Mouse (Mus musculus) embryonic facial prominence, embryonic 14.5 days (tissue): ENCODE measurements around the gene Mdm2. TPM values are rescaled to one million over a fixed set of nuclear protein-coding genes. Genes with fewer than 3 reads are reported as not detected.

Experiments used
- ATAC-seq: fragments of 200-750 bp; cut with Nextera tagmentation; 2 replicates; pipeline ENCODE4 v1.8.0; 2017; ENCODE audit warnings: low read depth, moderate number of reproducible peaks, moderate TSS enrichment
- DNase-seq: peaks from one replicate; pipeline ENCODE4 v3.0.0-alpha.2; 2015; ENCODE audit warnings: low spot score
- H3K27ac ChIP-seq: fragments of 300-500 bp; sonication (generic); replicated peaks from 2 replicates; pipeline ENCODE4 v1.5.1; 2014; ENCODE audit warnings: low read depth, mild to moderate bottlenecking, low read length, moderate library complexity
- H3K27me3 ChIP-seq: fragments of 300-500 bp; sonication (generic); replicated peaks from 2 replicates; pipeline ENCODE4 v1.6.1; 2014; ENCODE audit warnings: low read length; ENCODE audit not compliant: control insufficient read depth, insufficient read depth
- H3K36me3 ChIP-seq: fragments of 300-500 bp; sonication (generic); 2 replicates; pipeline ENCODE4 v1.6.1; 2014; ENCODE audit warnings: low read length, mixed read lengths; ENCODE audit not compliant: control insufficient read depth, insufficient read depth
- H3K4me1 ChIP-seq: fragments of 300-500 bp; sonication (generic); 2 replicates; pipeline ENCODE4 v1.6.1; 2014; ENCODE audit warnings: antibody characterized with exemption, low read length; ENCODE audit not compliant: control insufficient read depth, insufficient read depth
- H3K4me2 ChIP-seq: fragments of 300-500 bp; sonication (generic); 2 replicates; pipeline ENCODE4 v1.6.1; 2014; ENCODE audit warnings: low read depth, mild to moderate bottlenecking, low read length, moderate library complexity, mixed read lengths
- H3K4me3 ChIP-seq: fragments of 300-500 bp; sonication (generic); 2 replicates; pipeline ENCODE4 v1.5.1; 2014; ENCODE audit warnings: low read depth, mild to moderate bottlenecking, low read length
- H3K9ac ChIP-seq: fragments of 300-500 bp; sonication (generic); 2 replicates; pipeline ENCODE4 v1.6.1; 2014; ENCODE audit warnings: low read depth, mild to moderate bottlenecking, low read length, moderate library complexity, mixed read lengths
- H3K9me3 ChIP-seq: fragments of 300-500 bp; sonication (generic); 2 replicates; pipeline ENCODE4 v1.6.1; 2016; ENCODE audit warnings: low read length; ENCODE audit not compliant: control insufficient read depth
- WGBS: fragments of 180-500 bp; shearing (Covaris S2); extraction: QIAGEN DNeasy Blood & Tissue Kit; methylation state at CpG from one replicate; pipeline ENCODE4 v1.1.7; 2014; 5-methylcytosine and 5-hydroxymethylcytosine counted together
- polyA plus RNA-seq: library from polyadenylated mRNA; unstranded; fragments of >200 nt; fragmentation: Nextera tagmentation; extraction: Ambion mirVana; gene quantifications from 2 replicates; pipeline ENCODE4 v1.2.1, GENCODE M21; 2014

Mdm2 gene
- polyA plus RNA-seq, 1 experiment from 2014 or later = 34.1 TPM

GRCm38 (mm10) chr10:117641400-117642200 is 69.0 kb downstream of the Mdm2 start:
- peak overlapping the region; percentile 39 for H3K4me2 ChIP-seq
- no peak overlapping the region for H3K4me3 ChIP-seq
- WGBS = 39% methylated on average over 20 of the region's 20 CpGs
- H3K27me3 ChIP-seq = no peaks in the 10 kb centered on the region
- no peak overlapping the region for H3K27ac ChIP-seq
- DNase-seq = no peak
- H3K9ac ChIP-seq = peak overlapping the region; percentile 14; the same call in 1 of the 2 replicates
- ATAC-seq = no peak
- no peaks in the 10 kb centered on the region for H3K36me3 ChIP-seq
- 0 out of 2 replicates have a peak, but pooled peaks cover 5% of the 10 kb centered on the region for H3K4me1 ChIP-seq
- no peaks in the 10 kb centered on the region for H3K9me3 ChIP-seq

- no peak overlapping the region for H3K27ac ChIP-seq
- no peak for DNase-seq
- WGBS = 79% methylated on average over 7 of the region's 7 CpGs
Observed at GRCm38 (mm10) chr10:117640595-117641078, 69.9 kb downstream of the Mdm2 start.

GRCm38 (mm10) chr10:117639899-117640594 is 70.5 kb downstream of the Mdm2 start:
- Histone ChIP-seq H3K4me2 (0 out of 2 replicates have a peak overlapping the region, but pooled peaks have one; percentile 4), H3K9ac (no peak overlapping the region), H3K36me3 (no peaks in the 10 kb centered on the region), H3K9me3 (no peaks in the 10 kb centered on the region), H3K4me3 (no peak overlapping the region), H3K27me3 (no peaks in the 10 kb centered on the region), H3K27ac (no peak overlapping the region), H3K4me1 (0 out of 2 replicates have a peak, but pooled peaks cover 5% of the 10 kb centered on the region)
- 52% methylated on average over 20 of the region's 21 CpGs for WGBS
- no peak for DNase-seq
- ATAC-seq = no peak

More at GRCm38 (mm10) chr10:117640595-117641078, 69.9 kb downstream of the Mdm2 start:
- no peak for ATAC-seq
- no peak overlapping the region for H3K9ac ChIP-seq
- no peaks in the 10 kb centered on the region for H3K36me3 ChIP-seq
- H3K4me2 ChIP-seq = no peak overlapping the region
- no peaks in the 10 kb centered on the region for H3K27me3 ChIP-seq
- 0 out of 2 replicates have a peak, but pooled peaks cover 5% of the 10 kb centered on the region for H3K4me1 ChIP-seq
- no peak overlapping the region for H3K4me3 ChIP-seq
- no peaks in the 10 kb centered on the region for H3K9me3 ChIP-seq

- WGBS = 91% methylated on average over 8 of the region's 8 CpGs
- H3K4me3 ChIP-seq = no peak overlapping the region
Observed at GRCm38 (mm10) chr10:117639221-117639599, 71.3 kb downstream of the Mdm2 start.

More at GRCm38 (mm10) chr10:117639221-117639599, 71.3 kb downstream of the Mdm2 start:
- no peaks in the 10 kb centered on the region for H3K27me3 ChIP-seq
- 0 out of 2 replicates have a peak, but pooled peaks cover 5% of the 10 kb centered on the region for H3K4me1 ChIP-seq
- no peak overlapping the region for H3K9ac ChIP-seq
- H3K36me3 ChIP-seq = no peaks in the 10 kb centered on the region
- no peak overlapping the region for H3K27ac ChIP-seq
- DNase-seq (no peak), ATAC-seq (no peak)
- H3K4me2 ChIP-seq = no peak overlapping the region
- H3K9me3 ChIP-seq = no peaks in the 10 kb centered on the region

Other genes with a start within 250 kb of the Mdm2 start
- 37.6 and 43.6 TPM in 2 replicates for gene Cpm, start 81.3 kb downstream of the Mdm2 start, polyA plus RNA-seq
- gene Slc35e3, start 35.6 kb upstream of the Mdm2 start, polyA plus RNA-seq = 15.5 and 19.4 TPM in 2 replicates
- 50.6 and 59.6 TPM in 2 replicates for gene Nup107, start 81.9 kb upstream of the Mdm2 start, polyA plus RNA-seq
- 202 and 204 TPM in 2 replicates for gene Rap1b, start 135.3 kb upstream of the Mdm2 start, polyA plus RNA-seq